Mouse (Mus musculus) liver, embryonic 15.5 days (tissue): ENCODE results near the gene Wdr43. TPM values are rescaled to one million over a fixed set of nuclear protein-coding genes. Genes with fewer than 3 reads are reported as not detected.

Experiments used
- ATAC-seq: fragments of 200-750 bp; cut with Nextera tagmentation; 2 replicates; pipeline ENCODE4 v1.8.0; 2017; ENCODE audit warnings: moderate number of reproducible peaks, mild to moderate bottlenecking, moderate library complexity; ENCODE audit not compliant: insufficient read depth
- H3K27ac ChIP-seq: fragments of 300-500 bp; sonication (generic); replicated peaks from 2 replicates; pipeline ENCODE4 v1.5.1; 2015; ENCODE audit warnings: mild to moderate bottlenecking, inconsistent platforms
- H3K27me3 ChIP-seq: fragments of 300-500 bp; sonication (generic); 2 replicates; pipeline ENCODE4 v1.6.1; 2015; ENCODE audit warnings: mild to moderate bottlenecking, inconsistent platforms
- H3K36me3 ChIP-seq: fragments of 300-500 bp; sonication (generic); replicated peaks from 2 replicates; pipeline ENCODE4 v1.6.1; 2015; ENCODE audit warnings: moderate library complexity, mild to moderate bottlenecking, inconsistent platforms
- H3K4me1 ChIP-seq: fragments of 300-500 bp; sonication (generic); replicated peaks from 2 replicates; pipeline ENCODE4 v1.6.1; 2015; ENCODE audit warnings: inconsistent platforms
- H3K4me2 ChIP-seq: fragments of 300-500 bp; sonication (generic); 2 replicates; pipeline ENCODE4 v1.6.1; 2015; ENCODE audit warnings: moderate library complexity, mild to moderate bottlenecking, inconsistent platforms
- H3K4me3 ChIP-seq: fragments of 300-500 bp; sonication (generic); replicated peaks from 2 replicates; pipeline ENCODE4 v1.5.1; 2015; ENCODE audit warnings: mild to moderate bottlenecking, inconsistent platforms
- H3K9ac ChIP-seq: fragments of 300-500 bp; sonication (generic); 2 replicates; pipeline ENCODE4 v1.6.1; 2015; ENCODE audit warnings: moderate library complexity, mild to moderate bottlenecking, inconsistent platforms
- H3K9me3 ChIP-seq: fragments of 300-500 bp; sonication (generic); replicated peaks from 2 replicates; pipeline ENCODE4 v1.6.1; 2016; ENCODE audit warnings: inconsistent platforms
- WGBS: fragments of 180-500 bp; shearing (Covaris S2); methylation state at CpG from one replicate; pipeline ENCODE4 v1.1.7; 2015; ENCODE audit warnings: mixed read lengths; ENCODE audit not compliant: insufficient replicate concordance; 5-methylcytosine and 5-hydroxymethylcytosine counted together
- polyA plus RNA-seq: library from polyadenylated mRNA; unstranded; fragments of >200 nt; fragmentation: Nextera tagmentation; extraction: Ambion mirVana; gene quantifications from 2 replicates; pipeline ENCODE4 v1.2.1, GENCODE M21; 2015

Wdr43 gene
- polyA plus RNA-seq, 1 experiment from 2014 or later: 33.3 TPM

GRCm38 (mm10) chr17:71707715-71708114 lies 92.0 kb downstream of the Wdr43 start:
- no peak overlapping the region for H3K9ac ChIP-seq

More at GRCm38 (mm10) chr17:71707715-71708114, 92.0 kb downstream of the Wdr43 start:
- Histone ChIP-seq H3K36me3 (no peaks in the 10 kb centered on the region), H3K27ac (no peak overlapping the region), H3K9me3 (no peaks in the 10 kb centered on the region), H3K4me1 (no peaks in the 10 kb centered on the region), H3K4me2 (no peak overlapping the region), H3K4me3 (no peak overlapping the region), H3K27me3 (no peaks in the 10 kb centered on the region)
- WGBS: 58% methylated on average over 4 of the region's 4 CpGs
- no peak for ATAC-seq

Other genes starting within 250 kb of the Wdr43 start
- 1.3 and 1.5 TPM in 2 replicates for gene Gm4707, start 156.0 kb upstream of the Wdr43 start, polyA plus RNA-seq
- gene Smchd1, start 140.6 kb upstream of the Wdr43 start, polyA plus RNA-seq: 28.6 and 30.6 TPM in 2 replicates
- 31.5 and 32.2 TPM in 2 replicates for gene Ndc80, start 89.0 kb upstream of the Wdr43 start, polyA plus RNA-seq
- 0.17 and 0.32 TPM in 2 replicates for gene Spdya, start 63.8 kb upstream of the Wdr43 start, polyA plus RNA-seq
- 0.16 TPM in 1 of 2 replicates, not detected in the other for gene Togaram2, start 57.4 kb downstream of the Wdr43 start, polyA plus RNA-seq
- 0.05 TPM in 1 of 2 replicates, not detected in the other for gene Pcare, start 137.0 kb downstream of the Wdr43 start, polyA plus RNA-seq
- 0.36 and 0.46 TPM in 2 replicates for gene Clip4, start 152.6 kb downstream of the Wdr43 start, polyA plus RNA-seq